ENCODE assay signal across 8 mouse cellular contexts in the genomic region with DNA sequence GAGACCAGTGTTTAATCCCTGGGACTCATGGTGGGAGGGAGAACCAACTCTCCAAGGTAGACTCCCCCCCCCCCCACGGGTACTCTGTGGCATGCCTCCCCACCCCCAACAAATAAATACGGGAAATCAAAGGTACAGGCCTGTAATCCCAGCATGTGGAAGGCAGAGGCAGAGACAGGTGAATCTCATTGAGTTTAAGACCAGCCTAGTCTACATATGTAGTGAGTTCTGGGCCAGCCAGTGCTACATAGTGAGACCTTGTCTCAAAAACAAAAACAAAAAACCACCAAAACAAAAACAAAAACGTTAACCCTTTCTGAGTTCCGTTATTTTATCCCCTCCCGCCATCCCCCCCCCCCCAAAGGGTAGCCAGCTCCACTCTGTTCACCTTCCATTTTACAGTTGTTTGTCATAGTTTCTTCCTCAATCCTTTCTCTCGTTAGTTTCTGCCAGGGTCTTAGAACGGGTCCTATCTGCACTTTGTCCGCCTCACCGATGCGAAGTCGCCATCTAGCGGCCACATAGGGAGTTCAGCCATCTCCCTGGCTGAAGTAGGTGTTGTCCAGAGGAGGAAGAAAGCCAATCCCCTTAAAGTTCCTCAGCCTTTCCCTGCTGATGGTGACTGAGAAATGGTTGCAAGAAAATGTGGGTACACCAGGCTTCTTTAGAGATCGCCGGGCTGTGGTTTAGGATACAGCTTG. TPM values are rescaled to one million over a fixed set of nuclear protein-coding genes. Genes with fewer than 3 reads are reported as not detected.
A peak's percentile ranks its signal among the peaks of the same experiment; 100 is the strongest.
DNase-seq lines count a peak whose midpoint lies in the region; ATAC-seq and TF ChIP-seq lines count a peak whose summit lies in the region.

No protein-coding gene starts in this region.

- H3K9ac ChIP-seq in embryonic facial prominence, embryonic 14.5 days (ENCODE audit: low read depth, low read length), result no peak overlapping the region
- H3K9ac ChIP-seq in limb, embryonic 14.5 days (ENCODE audit: low read depth, low read length, severe bottlenecking), result no peak overlapping the region
- no peak overlapping the region for H3K9ac ChIP-seq in midbrain, postnatal 0 days (replicated peaks; ENCODE audit: low read length, poor library complexity, severe bottlenecking)

- TF ChIP-seq CTCF in midbrain, postnatal 0 days (IDR thresholded peaks at IDR 0.05), result peak; percentile 94

- no peaks in the 10 kb centered on the region for H3K9me3 ChIP-seq in embryonic facial prominence, embryonic 14.5 days (ENCODE audit: control insufficient read depth, low read length)
- no peaks in the 10 kb centered on the region for H3K9me3 ChIP-seq in limb, embryonic 14.5 days (ENCODE audit: control insufficient read depth, low read length)
- no peaks in the 10 kb centered on the region for H3K9me3 ChIP-seq in midbrain, postnatal 0 days (ENCODE audit: low read length)

- no peak overlapping the region for H3K27ac ChIP-seq in embryonic facial prominence, embryonic 14.5 days (replicated peaks; ENCODE audit: low read depth, low read length)
- H3K27ac ChIP-seq in limb, embryonic 14.5 days (replicated peaks; ENCODE audit: low read depth, low read length), result no peak overlapping the region
- no peak overlapping the region for H3K27ac ChIP-seq in midbrain, postnatal 0 days (ENCODE audit: low read depth, low read length)

- H3K4me1 ChIP-seq in embryonic facial prominence, embryonic 14.5 days (ENCODE audit: control insufficient read depth, insufficient read depth, low read length), result peaks cover 28% of the 10 kb centered on the region
- H3K4me1 ChIP-seq in limb, embryonic 14.5 days (ENCODE audit: control insufficient read depth, insufficient read depth, low read length), result peaks cover 43% of the 10 kb centered on the region
- H3K4me1 ChIP-seq in midbrain, postnatal 0 days (ENCODE audit: insufficient read depth, low read length), result no peaks in the 10 kb centered on the region; the same call in 1 of the 2 replicates

- H3K27me3 ChIP-seq in embryonic facial prominence, embryonic 14.5 days (replicated peaks; ENCODE audit: control insufficient read depth, insufficient read depth, low read length), result no peaks in the 10 kb centered on the region
- no peaks in the 10 kb centered on the region for H3K27me3 ChIP-seq in limb, embryonic 14.5 days (ENCODE audit: control insufficient read depth, insufficient read depth, low read length)
- no peaks in the 10 kb centered on the region for H3K27me3 ChIP-seq in midbrain, postnatal 0 days (ENCODE audit: insufficient read depth, low read length)

- no peaks in the 10 kb centered on the region for H3K36me3 ChIP-seq in embryonic facial prominence, embryonic 14.5 days (ENCODE audit: control insufficient read depth, insufficient read depth, low read length)
- H3K36me3 ChIP-seq in limb, embryonic 14.5 days (ENCODE audit: control insufficient read depth, insufficient read depth, low read length), result no peaks in the 10 kb centered on the region
- no peaks in the 10 kb centered on the region for H3K36me3 ChIP-seq in midbrain, postnatal 0 days (ENCODE audit: insufficient read depth, low read length)

- peak; percentile 56; the same call in 1 of the 2 replicates for ATAC-seq in embryonic facial prominence, embryonic 14.5 days (ENCODE audit: low read depth)
- ATAC-seq in limb, embryonic 14.5 days (ENCODE audit: low FRiP score, low read depth), result peak; percentile 61; the same call in 1 of the 2 replicates
- peak; percentile 76 for ATAC-seq in midbrain, postnatal 0 days (ENCODE audit: low FRiP score)

- no peak for TF ChIP-seq POLR2A in limb, embryonic 14.5 days (IDR thresholded peaks at IDR 0.05; ENCODE audit: borderline replicate concordance, extremely low read depth, insufficient read depth, insufficient read length)

- DNase-seq in A20 (ENCODE audit: low read depth, low spot score), result peak; percentile 72
- DNase-seq in adrenal gland, postnatal 25 days, result peak; percentile 87
- peak; percentile 87 for DNase-seq in embryonic facial prominence, embryonic 14.5 days (ENCODE audit: low spot score)
- DNase-seq in heart, adult 9 months (ENCODE audit: low spot score in 2 of 2), result peak; percentile 71 to 79
- DNase-seq in kidney, adult 8-10 months, result peak; percentile 74 to 81
- DNase-seq in limb, embryonic 14.5 days (ENCODE audit: low spot score), result peak; percentile 74
- DNase-seq in midbrain, postnatal 0 days (ENCODE audit: low spot score), result peak; percentile 79
- DNase-seq in spleen, postnatal 36 days (ENCODE audit: low spot score in 2 of 2), result peak; percentile 64 to 65

- H3K4me3 ChIP-seq in embryonic facial prominence, embryonic 14.5 days (ENCODE audit: low read depth, low read length), result no peak overlapping the region
- no peak overlapping the region for H3K4me3 ChIP-seq in limb, embryonic 14.5 days (replicated peaks; ENCODE audit: low read length)
- no peak overlapping the region for H3K4me3 ChIP-seq in midbrain, postnatal 0 days (ENCODE audit: low read depth, low read length)

- no peak overlapping the region for H3K4me2 ChIP-seq in embryonic facial prominence, embryonic 14.5 days (ENCODE audit: low read depth, low read length)
- H3K4me2 ChIP-seq in limb, embryonic 14.5 days (replicated peaks; ENCODE audit: low read depth, low read length, severe bottlenecking), result no peak overlapping the region
- H3K4me2 ChIP-seq in midbrain, postnatal 0 days (ENCODE audit: low read depth, low read length, poor library complexity, severe bottlenecking), result no peak overlapping the region

- WGBS in embryonic facial prominence, embryonic 14.5 days, result 15% methylated on average over 14 of the region's 14 CpGs
- 11% methylated on average over 14 of the region's 14 CpGs for WGBS in limb, embryonic 14.5 days
- WGBS in midbrain, postnatal 0 days, result 15% methylated on average over 14 of the region's 14 CpGs

RNA-seq across cellular contexts. Expression of a gene that starts 9.1 kb away (rescaled TPM):
- 102 and 104 TPM in 2 replicates for total RNA-seq in adrenal gland, postnatal 25 days (2021)
- polyA plus RNA-seq in embryonic facial prominence, embryonic 14.5 days (2014; fragmentation: Nextera tagmentation; extraction: Ambion mirVana), result 16.8 and 20.2 TPM in 2 replicates
- polyA plus RNA-seq in limb, embryonic 14.5 days (2012; rRNA removed), result 34.6 and 41.1 TPM in 2 replicates
- 22.5 and 26.9 TPM in 2 replicates for polyA plus RNA-seq in limb, embryonic 14.5 days (2014; fragmentation: Nextera tagmentation; extraction: Ambion mirVana)
- 39.2 and 40.3 TPM in 2 replicates for total RNA-seq in midbrain, postnatal 0 days (2014; rRNA removed)
- polyA plus RNA-seq in midbrain, postnatal 0 days (2015; fragmentation: Nextera tagmentation; extraction: Ambion mirVana), result 10.3 and 12.1 TPM in 2 replicates
